Mouse (Mus musculus): Measurements from ENCODE around the gene Naip2. TPM values are rescaled to one million over a fixed set of nuclear protein-coding genes. Genes with fewer than 3 reads are reported as not detected.
"Not testable (repeated sequence)": the region's sequence is repeated elsewhere in the genome, so short reads cannot be mapped to it uniquely, and the experiment has no call there.

Gene Naip2
- 1.1 and 1.5 TPM in 2 replicates for total RNA-seq (2021)
- long read RNA-seq, experiment 1, partial matches to known transcripts, result 0 of 1 reads
- long read RNA-seq, experiment 1, other reads (novel, unspliced or antisense), result 1 of 1 reads
- long read RNA-seq, experiment 2, result 0 reads

DNA sequence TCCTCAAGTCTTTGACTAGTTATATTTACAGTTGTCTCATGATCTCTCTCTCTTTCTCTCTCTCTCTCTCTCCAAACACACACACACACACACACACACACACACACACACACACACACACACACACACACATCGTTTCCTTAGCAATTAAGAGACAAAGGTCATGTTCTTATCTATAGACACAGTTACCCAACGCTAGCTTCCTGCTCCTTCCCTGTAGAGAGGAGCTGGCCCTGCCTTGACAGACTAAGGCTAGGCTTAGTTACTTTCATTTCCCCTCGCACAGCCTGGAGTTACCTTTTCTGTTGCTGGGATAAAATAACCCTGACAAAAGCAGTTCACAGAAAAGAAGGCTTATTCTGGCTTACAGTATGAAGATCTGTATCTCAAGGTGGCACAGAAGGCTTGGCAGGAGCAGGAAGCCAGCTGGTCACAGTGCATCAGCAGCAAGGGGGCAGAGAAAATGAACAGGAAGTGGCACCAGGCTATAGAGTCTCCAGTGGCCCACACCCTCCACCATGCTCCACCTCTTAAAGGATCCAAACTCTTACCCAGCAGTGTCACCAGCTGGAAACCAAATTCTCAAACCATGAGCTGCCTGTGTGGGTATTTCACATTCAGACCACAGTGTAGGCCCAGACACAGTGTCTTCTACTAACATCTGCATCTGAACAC is at the start of gene Naip2:
Gene Naip2, minus strand, starts transcription at position 434 of the 675 bp plus-strand sequence.
- not testable (repeated sequence) for DNase-seq

DNA sequence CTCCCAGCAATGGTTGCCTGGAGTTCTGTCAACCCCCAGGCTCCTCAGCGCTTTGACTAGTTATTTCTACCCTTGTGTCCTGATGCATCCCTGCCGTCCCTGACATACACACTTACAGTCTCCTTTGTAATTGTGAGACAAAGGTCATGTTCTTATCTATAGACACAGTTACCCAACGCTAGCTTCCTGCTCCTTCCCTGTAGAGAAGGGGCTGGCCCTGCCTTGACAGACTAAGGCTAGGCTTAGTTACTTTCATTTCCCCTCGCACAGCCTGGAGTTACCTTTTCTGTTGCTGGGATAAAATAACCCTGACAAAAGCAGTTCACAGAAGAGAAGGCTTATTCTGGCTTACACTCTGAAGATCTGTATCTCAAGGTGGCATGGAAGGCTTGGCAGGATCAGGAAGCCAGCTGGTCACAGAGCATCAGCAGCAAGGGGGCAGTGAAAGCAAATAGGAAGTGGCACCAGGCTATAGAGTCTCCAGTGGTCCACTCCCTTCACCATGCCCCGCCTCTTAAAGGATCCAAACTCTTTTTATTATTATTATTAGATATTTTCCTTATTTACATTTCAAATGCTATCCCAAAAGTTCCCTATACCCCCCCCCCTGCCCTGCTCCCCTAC is 45.1 kb upstream of the Naip2 start:
- peak; percentile 6 for DNase-seq

GRCm38 (mm10) chr13:100246223-100246622 is 44.3 kb upstream of the Naip2 start, which contains the start of gene Naip5:
Gene Naip5 (minus strand): TSS chr13:100246323.
- not testable (repeated sequence) for DNase-seq

DNA sequence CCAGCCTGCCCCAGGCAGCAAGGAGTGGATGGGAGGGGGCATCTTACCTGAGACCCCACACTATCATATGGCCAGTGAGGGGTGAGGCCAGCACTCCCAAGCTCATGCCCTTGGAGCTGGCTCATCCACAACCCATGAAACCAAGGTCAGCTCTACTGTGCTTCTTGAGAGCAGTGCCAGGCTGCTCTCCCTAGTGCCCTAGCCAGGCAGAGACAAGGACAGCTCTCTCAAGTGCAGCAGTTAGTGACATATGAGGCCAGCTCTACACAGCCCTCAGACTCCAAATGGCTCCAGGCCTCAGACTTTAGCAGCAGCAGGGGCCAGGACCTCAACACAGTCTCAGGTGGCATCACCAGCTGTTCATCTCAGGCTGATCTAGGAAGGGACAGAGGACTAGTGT is 41.8 kb upstream of the Naip2 start:
- DNase-seq, result peak; percentile 11

GRCm38 (mm10) chr13:100213683-100214082 is 11.8 kb upstream of the Naip2 start:
- not testable (repeated sequence) for DNase-seq

DNA sequence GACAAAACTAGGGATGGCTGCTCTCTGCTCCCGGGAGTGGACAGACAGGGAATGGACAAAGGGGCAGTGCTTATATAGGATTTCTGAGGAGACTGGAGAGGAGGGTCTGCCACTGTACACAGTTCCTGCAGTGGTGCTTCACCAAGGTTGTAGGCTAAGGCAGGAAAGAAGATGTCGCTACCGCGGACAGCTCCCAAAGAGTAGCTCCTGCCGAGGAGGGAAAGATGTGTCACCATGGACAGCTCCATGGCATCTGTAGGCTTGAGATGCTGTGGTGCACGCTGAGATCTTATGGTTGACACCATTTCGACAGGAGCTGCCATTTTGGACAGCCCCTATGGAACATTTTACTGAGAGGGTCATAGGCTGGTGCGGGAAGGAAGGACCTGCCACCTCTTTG is 8.6 kb upstream of the Naip2 start:
- DNase-seq, result peak; percentile 81

DNA sequence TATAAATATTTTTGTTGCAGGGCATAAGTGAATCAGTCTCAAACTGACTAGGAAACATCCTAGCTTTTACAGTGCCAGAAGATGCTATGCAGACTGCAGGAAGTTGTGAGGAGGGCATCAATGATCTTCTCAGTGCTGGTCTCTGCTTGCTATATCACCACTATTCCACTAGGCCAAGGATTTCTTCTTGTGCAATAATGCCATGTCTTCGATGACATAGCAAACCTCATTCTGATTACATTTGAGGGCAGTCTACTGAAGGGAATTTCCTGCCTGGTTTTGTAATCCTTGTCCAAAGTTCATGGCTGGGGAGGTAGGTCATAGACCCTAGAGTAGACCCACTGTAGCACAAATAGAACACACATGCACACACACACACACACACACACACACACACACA is 1.4 kb upstream of the Naip2 start:
- no peak for DNase-seq

DNA sequence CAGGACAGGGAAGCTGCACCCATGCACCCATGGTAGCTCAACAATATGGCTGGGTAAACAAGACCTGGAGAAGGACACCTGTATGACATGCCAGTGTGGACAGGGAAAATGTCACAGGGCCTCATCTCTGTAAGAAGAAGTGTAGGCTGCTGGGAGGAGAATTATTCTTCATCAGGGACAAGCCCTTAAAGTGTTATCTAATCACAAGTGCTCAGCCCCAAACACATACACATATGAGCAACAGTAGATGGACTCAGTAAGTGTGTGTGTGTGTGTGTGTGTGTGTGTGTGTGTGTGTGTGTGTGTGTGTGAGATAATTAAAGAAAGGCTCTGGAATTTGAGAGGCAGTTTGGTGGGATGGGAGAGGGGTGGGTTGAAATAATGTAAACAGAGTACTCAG is 1.1 kb downstream of the Naip2 start:
- no peak for DNase-seq

- DNase-seq, result no peak
Measured at GRCm38 (mm10) chr13:100195421-100195820, 6.5 kb downstream of the Naip2 start.

- DNase-seq, result not testable (repeated sequence)
Measured at GRCm38 (mm10) chr13:100183111-100183510, 18.8 kb downstream of the Naip2 start.

- peak; percentile 14 for DNase-seq
Measured at GRCm38 (mm10) chr13:100174360-100174759, 27.5 kb downstream of the Naip2 start.

DNA sequence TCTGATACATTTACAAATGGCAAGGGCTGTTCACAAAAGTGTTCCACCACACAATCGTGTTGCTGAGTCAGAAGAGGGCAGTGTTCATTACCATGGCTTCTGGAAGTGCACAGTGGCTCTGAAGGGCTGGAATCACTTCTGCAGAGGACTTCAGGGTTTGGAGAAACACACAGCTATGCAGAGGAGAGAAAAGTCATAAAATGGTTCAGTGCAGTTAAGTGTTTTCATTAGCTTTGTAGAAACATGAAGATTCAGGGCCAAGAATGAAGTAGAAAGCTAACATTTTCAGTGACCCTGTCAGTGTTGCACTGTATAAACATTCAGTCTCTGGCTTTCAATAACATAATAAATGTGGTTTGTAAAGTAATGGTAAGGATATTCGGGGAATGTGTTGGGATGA is 35.5 kb downstream of the Naip2 start:
- not testable (repeated sequence) for DNase-seq

- DNase-seq, result not testable (repeated sequence)
Measured at GRCm38 (mm10) chr13:100162467-100162866, 39.4 kb downstream of the Naip2 start.

- DNase-seq, result not testable (repeated sequence)
Measured at GRCm38 (mm10) chr13:100161171-100161870, 40.6 kb downstream of the Naip2 start.

DNA sequence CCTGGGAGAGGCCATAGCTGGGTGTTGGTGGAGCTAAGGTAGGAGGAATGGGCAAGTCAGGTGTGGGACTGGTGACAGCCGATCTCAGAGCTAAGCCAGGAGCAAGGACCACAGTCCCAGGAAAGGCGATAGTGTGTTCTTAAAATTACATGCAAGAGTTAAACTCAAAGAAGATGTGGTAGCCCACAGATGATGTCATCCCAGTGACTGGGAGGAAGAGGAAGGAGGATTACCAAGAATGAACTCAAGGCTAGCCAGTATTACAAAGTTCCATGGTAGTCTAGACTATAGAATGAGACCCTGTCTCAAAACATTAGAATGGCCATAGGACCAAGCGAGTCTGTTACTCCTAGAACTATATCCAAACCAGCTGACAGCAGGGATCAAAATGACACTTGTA is 45.3 kb downstream of the Naip2 start:
- DNase-seq, result no peak

- peak; percentile 13 for DNase-seq
Measured at GRCm38 (mm10) chr13:100152659-100153058, 49.2 kb downstream of the Naip2 start.

GRCm38 (mm10) chr13:100141646-100142314 is 60.1 kb downstream of the Naip2 start:
- no peak for DNase-seq

- no peak for DNase-seq
Measured at GRCm38 (mm10) chr13:100125258-100125643, 76.6 kb downstream of the Naip2 start.

DNA sequence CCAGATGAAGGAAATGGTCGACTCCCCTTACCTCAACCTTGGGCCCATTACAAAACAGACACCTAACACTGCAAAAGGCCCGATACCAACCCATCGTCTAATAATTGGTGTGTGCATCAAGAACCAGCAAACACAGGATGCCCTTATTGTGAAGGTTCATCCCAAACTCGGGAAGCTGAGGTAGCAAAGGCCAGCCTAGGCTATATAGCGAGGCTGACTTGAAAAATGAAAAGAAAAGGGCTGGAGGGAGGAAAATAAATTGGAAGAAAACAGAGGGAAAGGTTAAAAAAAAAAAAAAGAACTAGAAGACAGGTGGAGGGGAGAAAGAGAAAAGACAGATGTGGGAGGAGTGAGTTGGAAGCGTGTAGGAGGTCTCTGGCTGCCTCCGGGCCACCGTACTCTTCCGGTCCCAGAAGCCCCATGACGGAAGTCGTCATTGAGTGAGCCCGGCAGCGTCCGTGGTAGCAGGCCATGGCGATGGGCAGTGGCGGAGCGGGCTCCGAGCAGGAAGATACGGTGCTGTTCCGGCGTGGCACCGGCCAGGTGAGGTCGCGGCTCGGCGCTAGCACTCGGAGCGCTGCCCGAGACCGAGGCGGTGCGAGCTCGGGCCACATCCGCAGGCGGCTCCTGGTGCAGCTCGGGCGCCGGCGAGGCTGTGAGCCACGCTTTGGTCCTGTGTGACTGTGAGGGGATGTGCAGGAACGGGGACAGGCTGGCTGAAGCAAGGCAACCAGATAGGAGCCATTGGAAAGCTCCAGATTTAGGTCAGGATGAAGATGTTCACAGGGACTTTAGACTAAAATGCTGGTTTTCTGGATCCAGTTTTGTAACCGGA is 77.3 kb downstream of the Naip2 start, which contains the start of gene Smn1:
Gene Smn1, plus strand, starts transcription at position 430 of the 835 bp plus-strand sequence.
- peak; percentile 94 for DNase-seq

- no peak for DNase-seq
Measured at GRCm38 (mm10) chr13:100123970-100124369, 77.9 kb downstream of the Naip2 start.
